Mouse (Mus musculus): ENCODE measurements at regions not wholly inside any gene's neighbourhood (a gene's known extent, or its start where the extent isn't known, plus 50 kb on each side); places are given as distances from the start of the nearest gene placed in this dataset.

DNA sequence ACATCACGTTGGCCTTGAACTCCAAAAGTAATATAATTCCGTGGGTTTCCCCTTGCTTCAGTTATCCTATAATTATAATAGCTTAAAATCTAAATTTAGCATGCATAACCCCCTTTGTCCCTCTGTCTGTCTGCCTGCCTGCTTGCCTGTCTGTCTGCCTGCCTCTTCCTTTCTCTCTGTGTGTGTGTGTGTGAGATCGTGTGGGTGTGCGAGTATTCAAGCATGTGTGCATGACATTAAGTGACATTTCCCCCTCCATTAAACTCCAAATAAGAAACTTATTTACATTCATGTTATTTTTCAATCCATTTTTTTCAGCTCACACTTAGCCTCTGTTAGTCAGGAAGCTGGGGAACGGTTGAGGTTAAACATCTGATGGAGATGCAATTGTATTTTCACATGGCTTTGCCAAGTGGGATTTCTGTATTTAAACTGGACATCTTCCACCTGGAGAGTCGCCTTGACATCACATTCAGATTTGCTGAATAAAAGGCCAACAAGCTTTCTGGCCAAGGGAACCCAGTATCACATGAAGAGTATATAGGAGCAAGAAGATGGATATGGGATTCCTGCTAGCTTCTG, 130.8 kb upstream of the Map3k1 start:
- no peak for DNase-seq (ENCODE audit: low spot score)

GRCm38 (mm10) chr13:111940275-111940674, 131.5 kb upstream of the Map3k1 start:
- DNase-seq (ENCODE audit: low spot score), result no peak

GRCm38 (mm10) chr13:111940796-111941513, 132.2 kb upstream of the Map3k1 start:
- peak; percentile 57 for DNase-seq (ENCODE audit: low spot score)

- no peak for DNase-seq (ENCODE audit: low spot score)
These were observed 133.2 kb upstream of the Map3k1 start for GRCm38 (mm10) chr13:111941946-111942345.

DNA sequence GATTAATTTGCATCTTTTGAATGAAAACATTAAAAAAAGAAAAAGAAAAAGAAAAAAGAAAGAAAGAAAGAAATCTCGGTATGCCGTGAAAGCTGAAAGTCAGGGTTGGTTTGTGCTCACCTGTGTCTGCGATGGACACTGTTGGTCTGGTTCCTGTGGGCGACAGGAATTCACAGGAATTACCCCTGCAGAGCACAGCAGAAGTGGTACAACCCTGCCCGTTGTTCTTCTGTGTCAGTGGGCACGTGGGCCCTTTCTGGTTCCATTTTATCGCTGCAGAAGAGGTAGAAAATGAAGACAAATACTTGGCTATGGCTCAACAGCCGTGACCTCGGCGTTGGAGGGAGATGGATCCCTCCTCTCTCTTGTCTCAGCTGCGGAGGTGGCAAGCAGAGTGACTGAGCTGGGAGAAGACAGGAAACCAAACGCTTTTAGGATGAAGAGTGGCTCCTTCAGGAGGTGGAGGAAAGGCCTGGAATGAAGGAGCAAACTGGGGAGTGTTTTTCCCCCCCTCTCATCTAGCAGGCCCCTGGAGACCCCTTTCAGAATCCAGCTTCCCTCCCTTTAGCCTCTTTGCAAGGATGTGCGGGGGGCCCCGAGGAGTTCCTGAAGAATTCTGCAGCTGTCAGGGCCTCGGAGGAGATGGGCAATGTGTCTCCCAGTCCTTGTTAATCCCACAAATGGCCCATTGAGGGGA, 134.7 kb upstream of the Map3k1 start:
- DNase-seq (ENCODE audit: low spot score), result no peak

DNA sequence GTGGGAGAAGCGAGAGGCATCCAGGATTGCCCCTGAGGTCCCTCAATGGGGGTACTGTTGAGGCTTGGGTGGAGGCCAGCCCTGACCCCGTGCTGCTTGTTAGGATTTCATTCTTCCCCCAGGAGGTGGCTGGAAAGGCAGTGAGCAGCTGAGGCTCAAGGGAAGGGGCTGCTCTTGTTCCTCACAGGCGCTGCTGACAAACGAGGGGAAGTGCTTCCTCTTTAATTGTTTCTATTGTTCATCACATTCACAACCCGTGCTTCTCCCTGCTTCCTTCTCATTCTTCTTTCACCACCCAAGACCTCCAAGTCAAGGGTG, 135.3 kb upstream of the Map3k1 start:
- no peak for DNase-seq (ENCODE audit: low spot score)

- no peak for DNase-seq (ENCODE audit: low spot score)
These were observed 137.5 kb upstream of the Map3k1 start for GRCm38 (mm10) chr13:111946271-111946670.

DNA sequence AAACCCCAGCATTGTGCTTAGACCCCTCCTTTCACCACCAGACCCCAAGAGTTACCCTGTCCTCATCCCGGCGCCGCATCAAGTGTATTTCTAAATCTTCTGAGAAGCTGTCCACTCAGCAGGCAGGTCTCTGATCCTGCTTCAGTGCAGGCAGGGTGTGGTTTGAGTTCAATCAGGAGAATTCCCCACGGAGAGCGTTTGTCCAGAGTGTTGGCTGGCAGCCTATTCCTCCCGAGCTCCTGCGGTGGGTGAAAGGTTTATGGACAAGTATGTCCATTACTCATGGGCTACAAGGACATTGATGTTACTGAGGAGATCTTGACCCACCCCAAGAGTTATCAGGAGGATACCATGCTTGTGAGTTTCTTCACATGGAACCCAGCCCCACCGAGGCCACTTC, 138.0 kb upstream of the Map3k1 start:
- DNase-seq (ENCODE audit: low spot score), result no peak

DNA sequence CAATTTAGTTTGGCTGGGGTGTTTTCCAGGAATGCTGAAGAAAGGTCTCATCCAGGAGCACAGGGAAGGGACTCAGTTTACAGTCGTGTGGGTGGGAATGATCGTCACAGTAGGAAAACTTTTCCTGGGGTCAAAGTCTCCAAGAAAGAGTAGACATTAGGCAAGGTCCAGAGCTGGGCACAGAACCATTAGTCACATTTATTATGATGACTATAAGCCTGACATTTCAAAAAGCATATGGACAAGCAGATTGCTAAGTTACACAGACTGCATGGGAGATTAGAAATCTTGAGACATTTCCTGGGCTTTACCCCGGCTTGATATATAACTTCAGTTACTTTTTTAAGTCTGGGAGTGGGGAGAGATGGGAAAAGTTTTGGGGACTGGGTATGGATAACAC, 139.6 kb upstream of the Map3k1 start:
- DNase-seq (ENCODE audit: low spot score), result no peak

DNA sequence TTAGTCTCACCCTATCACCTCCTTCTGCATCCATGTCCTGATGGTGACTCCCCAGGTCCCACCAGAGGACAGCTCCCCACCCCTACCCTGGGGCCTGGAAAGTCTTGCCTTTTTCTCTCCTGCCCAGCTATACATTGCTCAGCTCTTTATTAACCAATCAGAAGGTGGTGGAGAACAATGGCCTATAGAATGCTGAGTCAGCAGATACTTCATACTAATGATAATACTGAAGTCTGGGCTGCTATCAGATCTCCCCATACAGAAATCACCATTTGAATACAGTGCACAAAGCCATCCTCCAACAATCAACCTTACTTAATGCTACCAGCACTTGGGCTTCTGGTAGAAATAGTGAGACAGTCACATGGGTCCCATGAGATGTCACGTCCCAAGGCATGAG, 141.2 kb upstream of the Map3k1 start:
- DNase-seq (ENCODE audit: low spot score), result no peak

GRCm38 (mm10) chr13:111953860-111954519, 145.2 kb upstream of the Map3k1 start:
- no peak for DNase-seq (ENCODE audit: low spot score)

- DNase-seq (ENCODE audit: low spot score), result no peak
These were observed 145.7 kb upstream of the Map3k1 start for GRCm38 (mm10) chr13:111954520-111954884.

GRCm38 (mm10) chr13:111957118-111957517, 148.3 kb upstream of the Map3k1 start:
- no peak for DNase-seq (ENCODE audit: low spot score)

DNA sequence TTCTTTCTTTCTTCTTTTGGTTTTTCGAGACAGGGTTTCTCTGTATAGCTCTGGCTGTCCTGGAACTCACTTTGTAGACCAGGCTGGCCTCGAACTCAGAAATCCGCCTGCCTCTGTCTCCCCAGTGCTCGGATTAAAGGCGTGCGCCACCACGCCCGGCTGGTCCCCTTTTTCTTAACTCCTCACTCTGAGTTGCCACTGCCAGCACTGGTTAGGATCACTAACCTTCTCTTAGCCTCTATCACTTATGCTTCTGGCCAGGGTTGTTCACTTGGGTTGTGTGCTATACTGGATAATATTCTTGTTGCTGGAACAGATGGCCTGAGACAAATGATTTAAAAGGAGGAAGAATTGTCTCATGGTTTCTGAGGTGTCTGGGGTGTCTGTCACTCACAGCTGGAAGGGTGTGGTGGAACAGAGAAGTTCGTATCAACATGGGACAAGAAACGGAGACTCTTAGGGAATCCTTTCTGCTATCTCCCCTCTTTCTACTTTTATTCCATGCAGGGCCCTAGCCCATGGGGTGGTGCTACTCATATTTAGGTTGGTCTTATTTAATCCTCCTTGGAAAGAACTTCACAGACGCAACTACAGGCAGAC, 149.0 kb upstream of the Map3k1 start:
- DNase-seq (ENCODE audit: low spot score), result no peak

DNA sequence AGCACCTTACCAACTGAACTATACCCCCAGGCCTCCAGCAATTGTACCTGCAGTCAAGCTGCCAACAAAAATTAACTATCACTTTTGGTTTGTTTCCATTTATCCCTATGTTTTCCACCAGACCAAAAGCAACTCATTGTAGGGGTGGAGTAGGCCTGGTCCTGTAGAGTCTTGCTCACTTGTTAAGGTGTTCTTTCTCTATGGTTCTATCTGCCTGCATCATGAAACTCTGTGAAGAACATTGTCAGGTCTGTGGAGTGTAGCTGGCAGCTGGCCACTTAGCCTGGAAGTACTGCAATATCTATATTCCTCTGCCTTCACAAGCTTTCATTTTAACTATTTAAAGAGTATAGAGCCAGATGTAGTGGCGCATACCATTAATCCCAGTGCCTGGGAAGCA, 149.6 kb upstream of the Map3k1 start:
- DNase-seq (ENCODE audit: low spot score), result no peak

DNA sequence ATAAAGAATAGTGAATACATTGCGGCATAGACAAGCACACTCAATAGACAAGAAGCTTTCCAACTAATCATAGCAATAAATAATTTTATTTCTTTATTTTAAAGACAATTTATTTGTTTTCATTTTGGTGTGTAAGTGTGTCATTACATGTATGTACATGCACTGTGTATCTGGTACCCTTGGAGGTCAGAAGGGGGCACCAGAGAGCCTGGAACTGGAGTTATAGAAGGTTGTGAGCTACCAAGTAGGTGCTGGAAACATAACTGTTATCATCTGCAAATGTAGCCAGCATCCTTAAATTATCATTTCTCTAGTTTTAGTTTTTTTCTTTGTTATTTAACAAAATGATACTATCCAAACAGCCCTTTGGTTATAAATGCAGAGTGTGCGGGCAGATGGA, 151.2 kb upstream of the Map3k1 start:
- no peak for DNase-seq (ENCODE audit: low spot score)

DNA sequence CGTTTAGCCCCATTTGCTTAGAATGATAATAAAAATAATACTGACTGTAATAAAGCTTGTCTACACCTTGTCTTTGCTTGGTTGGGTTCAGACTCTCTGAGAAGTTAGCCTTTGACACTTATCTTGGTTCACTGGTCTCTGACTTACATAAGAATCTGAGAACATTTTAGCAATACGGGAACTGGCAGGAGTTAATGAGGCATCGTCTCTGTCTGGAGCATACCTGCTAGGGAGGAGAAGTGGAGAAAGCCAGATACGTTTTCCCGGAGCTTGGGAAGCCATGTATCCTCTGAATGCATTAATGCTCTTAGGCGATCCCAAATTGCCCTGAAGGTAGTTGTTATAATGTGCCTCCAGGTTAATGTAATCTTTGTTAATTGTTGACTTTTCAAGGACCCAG, 152.6 kb upstream of the Map3k1 start:
- DNase-seq (ENCODE audit: low spot score), result no peak

DNA sequence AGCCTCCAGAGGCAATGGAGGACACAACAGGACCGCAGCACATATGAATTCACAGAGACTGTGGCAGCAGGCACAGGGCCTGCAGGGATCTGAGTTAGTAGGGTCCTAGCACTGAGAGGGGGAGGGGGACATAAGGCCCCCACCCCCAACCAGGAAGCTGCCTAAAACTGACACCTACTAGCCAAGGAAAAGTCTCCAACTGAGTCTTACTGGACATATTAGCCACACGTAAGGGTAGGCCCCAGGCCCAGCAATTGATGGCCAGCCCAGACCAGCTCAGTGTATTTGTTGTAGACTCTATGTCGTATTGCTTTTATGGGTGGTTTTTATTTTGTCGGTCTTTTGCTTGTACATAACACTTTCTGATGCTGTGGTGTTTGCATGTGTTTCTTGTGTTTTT, 153.4 kb upstream of the Map3k1 start:
- DNase-seq (ENCODE audit: low spot score), result no peak

GRCm38 (mm10) chr13:111966113-111966512, 157.3 kb upstream of the Map3k1 start:
- no peak for DNase-seq (ENCODE audit: low spot score)

DNA sequence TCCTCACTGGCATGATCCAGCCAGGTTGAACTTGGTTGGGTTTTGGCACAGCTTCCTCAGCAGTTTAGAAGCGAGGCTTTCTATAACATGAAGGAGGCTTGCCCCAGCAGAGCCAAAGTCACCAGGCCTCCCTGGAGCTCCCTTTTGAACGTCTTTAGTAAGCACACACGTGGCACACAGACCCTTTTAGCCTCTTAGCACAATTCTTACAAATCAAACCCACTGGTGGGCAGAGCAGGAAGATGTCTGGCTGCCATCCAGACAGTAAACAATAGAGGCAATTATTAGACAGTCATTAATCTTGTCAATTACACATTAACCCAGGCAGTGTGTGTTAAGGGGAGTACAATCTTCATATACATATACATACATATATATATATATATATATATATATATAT, 157.8 kb upstream of the Map3k1 start:
- no peak for DNase-seq (ENCODE audit: low spot score)

DNA sequence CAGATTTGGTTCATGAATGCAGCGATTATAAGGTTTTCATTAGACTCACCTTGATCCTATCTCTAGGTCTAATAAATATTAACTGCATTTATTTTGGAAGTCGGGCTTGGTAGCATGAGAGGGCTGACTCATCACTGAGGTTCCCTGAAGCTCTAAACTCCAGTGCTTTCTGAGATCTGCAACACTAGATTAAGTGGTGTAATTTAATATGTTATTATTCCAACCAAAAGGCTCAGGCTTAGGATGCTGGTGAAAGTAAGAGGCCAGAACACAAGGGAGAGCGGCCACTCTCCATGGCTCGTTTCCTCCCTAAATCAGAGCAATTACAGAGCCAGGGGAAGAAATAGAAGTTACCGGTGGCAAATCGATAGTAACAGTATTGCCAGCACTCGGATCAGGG, 159.4 kb upstream of the Map3k1 start:
- no peak for DNase-seq (ENCODE audit: low spot score)

DNA sequence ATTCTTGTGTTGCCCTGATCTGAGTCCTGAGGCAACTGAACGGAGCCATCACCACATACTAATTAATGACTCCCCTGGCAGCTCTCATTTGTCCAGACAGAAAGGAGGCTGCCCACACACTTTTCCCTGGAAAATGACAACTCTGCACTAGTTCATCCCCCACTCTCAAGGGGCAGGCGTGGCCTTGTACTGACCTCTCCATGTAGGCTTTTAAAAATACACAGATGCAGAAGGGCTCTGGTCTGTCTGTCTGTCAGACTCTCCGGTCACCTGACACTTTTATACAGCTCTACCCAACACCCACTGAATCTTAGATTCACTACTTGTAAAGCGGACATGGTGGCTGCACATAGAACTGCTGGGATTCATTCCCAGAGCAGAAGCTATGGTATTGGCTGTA, 165.5 kb upstream of the Map3k1 start:
- DNase-seq (ENCODE audit: low spot score), result no peak

DNA sequence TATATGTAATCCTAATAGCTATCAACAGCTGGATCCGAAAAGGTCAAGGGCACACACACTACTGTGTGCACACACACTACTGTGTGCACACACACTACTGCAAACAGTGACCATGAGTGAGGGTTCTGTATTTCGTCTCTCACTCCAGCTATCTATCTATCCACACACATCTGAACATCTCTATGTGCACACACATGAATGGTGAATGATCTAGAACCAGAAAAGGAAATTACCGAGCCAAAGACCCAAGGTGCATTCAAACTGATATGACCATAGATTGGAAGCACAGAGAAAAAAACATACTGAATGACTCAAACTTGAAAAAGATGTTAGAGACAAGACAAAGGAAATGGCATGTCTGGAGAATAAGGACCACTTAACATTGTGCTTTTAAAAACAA, 166.8 kb upstream of the Map3k1 start:
- DNase-seq (ENCODE audit: low spot score), result no peak
